ENCODE assay signal across 14 mouse cellular contexts in genomic region chr11:108010465-108010864, GRCm38 (mm10).
DNase-seq lines count a peak whose midpoint lies in the region; ATAC-seq and TF ChIP-seq lines count a peak whose summit lies in the region.
"Had no signal": no experiment of that assay in that cellular context is flagged by ENCODE, and none has a peak within 500 bp of the region (broad histone marks: within the 10 kb centered on the region; RNA-seq: fewer than 3 reads in every experiment).

No protein-coding gene starts in this region.

- no peak for TF ChIP-seq POLR2A in CH12.LX (IDR thresholded peaks at IDR 0.05; ENCODE audit: low read depth, low read length)

- no peak overlapping the region for H3K9ac ChIP-seq in hindbrain, postnatal 0 days (replicated peaks; ENCODE audit: low read length)
- no peak overlapping the region for H3K9ac ChIP-seq in hindbrain, embryonic 16.5 days (ENCODE audit: low read depth, low read length)
- no peak overlapping the region for H3K9ac ChIP-seq in lung, postnatal 0 days (replicated peaks; ENCODE audit: low read depth)
- no peak overlapping the region for H3K9ac ChIP-seq in CH12.LX (ENCODE audit: insufficient read depth, low read depth)
- H3K9ac ChIP-seq: stomach, embryonic 15.5 days had no signal

- in situ Hi-C loops in CH12.LX (cut with MboI; ENCODE audit: low pct_ligation_motif_present, low pct_unique_long_range_greater_than_20kb, low sequenced_read_pairs) = no loop called here

- no peak overlapping the region for H3K4me2 ChIP-seq in hindbrain, postnatal 0 days (ENCODE audit: low read depth, low read length)
- no peak overlapping the region for H3K4me2 ChIP-seq in hindbrain, embryonic 16.5 days (ENCODE audit: low read length)
- no peak overlapping the region for H3K4me2 ChIP-seq in lung, postnatal 0 days (replicated peaks; ENCODE audit: low read depth, low read length)
- no peak overlapping the region for H3K4me2 ChIP-seq in CH12.LX (ENCODE audit: insufficient read depth, low read depth, poor library complexity, severe bottlenecking)
- H3K4me2 ChIP-seq: stomach, embryonic 15.5 days had no signal

- no peaks in the 10 kb centered on the region for H3K36me3 ChIP-seq in hindbrain, postnatal 0 days (ENCODE audit: insufficient read depth, low read length)
- H3K36me3 ChIP-seq in hindbrain, embryonic 16.5 days (ENCODE audit: control insufficient read depth, insufficient read depth, low read length) = no peaks in the 10 kb centered on the region
- H3K36me3 ChIP-seq in lung, postnatal 0 days (ENCODE audit: insufficient read depth, low read length) = no peaks in the 10 kb centered on the region
- H3K36me3 ChIP-seq in CH12.LX (replicated peaks in 1 of 2; ENCODE audit: control insufficient read depth in 1 of 2, insufficient read depth in 1 of 2, low read length in 1 of 2) = peaks cover 30 to 87% of the 10 kb centered on the region in 2 experiments
- H3K36me3 ChIP-seq: midbrain, embryonic 10.5 days; stomach, embryonic 15.5 days had no signal

- H3K27me3 ChIP-seq in hindbrain, postnatal 0 days (ENCODE audit: insufficient read depth, low read length) = no peaks in the 10 kb centered on the region
- no peaks in the 10 kb centered on the region for H3K27me3 ChIP-seq in hindbrain, embryonic 16.5 days (replicated peaks; ENCODE audit: control insufficient read depth, insufficient read depth, low read length)
- no peaks in the 10 kb centered on the region for H3K27me3 ChIP-seq in lung, postnatal 0 days (replicated peaks; ENCODE audit: insufficient read depth, low read length)
- H3K27me3 ChIP-seq in CH12.LX (replicated peaks) = no peaks in the 10 kb centered on the region
- H3K27me3 ChIP-seq: stomach, embryonic 15.5 days had no signal

- dilution Hi-C loops in CH12.LX (cut with MboI; ENCODE audit: extremely low pct_ligation_motif_present, extremely low pct_unique_long_range_greater_than_20kb, low sequenced_read_pairs) = no loop called here

- TF ChIP-seq EP300 in lung, postnatal 0 days (IDR thresholded peaks at IDR 0.05) = no peak
- no peak for TF ChIP-seq EP300 in CH12.LX (IDR thresholded peaks at IDR 0.05; ENCODE audit: low read length)

- no peaks in the 10 kb centered on the region for H3K9me3 ChIP-seq in hindbrain, postnatal 0 days (ENCODE audit: low read length)
- no peaks in the 10 kb centered on the region for H3K9me3 ChIP-seq in hindbrain, embryonic 16.5 days (ENCODE audit: control insufficient read depth, low read length)
- no peaks in the 10 kb centered on the region for H3K9me3 ChIP-seq in lung, postnatal 0 days (ENCODE audit: low read length)
- no peaks in the 10 kb centered on the region for H3K9me3 ChIP-seq in CH12.LX (replicated peaks; ENCODE audit: low read length)
- H3K9me3 ChIP-seq: midbrain, embryonic 10.5 days; stomach, embryonic 15.5 days had no signal

- WGBS in hindbrain, postnatal 0 days = 73% methylated on average over 4 of the region's 4 CpGs
- 77% methylated on average over 4 of the region's 4 CpGs for WGBS in hindbrain, embryonic 16.5 days
- 78% methylated on average over 4 of the region's 4 CpGs for WGBS in lung, postnatal 0 days

- ATAC-seq in hindbrain, postnatal 0 days = no peak
- ATAC-seq in hindbrain, embryonic 16.5 days = no peak
- no peak for ATAC-seq in lung, postnatal 0 days
- ATAC-seq in cerebellum, adult (ENCODE audit: insufficient number of reproducible peaks, low FRiP score, low TSS enrichment) = no peak
- ATAC-seq: inflammation-experienced regulatory T-cells, adult 6 months had no signal

- DNase-seq in hindbrain, postnatal 0 days (ENCODE audit: low spot score) = no peak
- no peak for DNase-seq in lung, postnatal 0 days (ENCODE audit: low spot score)
- no peak for DNase-seq in lung, postnatal 4 days
- peak; percentile 56 for DNase-seq in CH12.LX (ENCODE audit: extremely low read depth)
- peak; percentile 8 for DNase-seq in c-Kit-positive CD71-positive TER-119-positive erythroid progenitor cells, embryonic 14.5 days (ENCODE audit: low spot score)
- no peak for DNase-seq in frontal cortex, postnatal 10 days (ENCODE audit: low spot score in 2 of 2)
- DNase-seq: adrenal gland, postnatal 14 days; cerebellum, postnatal 14 days; right cerebral cortex, postnatal 14 days had no signal

- TF ChIP-seq RAD21 in CH12.LX (IDR thresholded peaks at IDR 0.05; ENCODE audit: low read depth, low read length) = peak; percentile 84

- H3K27ac ChIP-seq in hindbrain, postnatal 0 days = no peak overlapping the region
- H3K27ac ChIP-seq in hindbrain, embryonic 16.5 days (ENCODE audit: low read depth, low read length) = no peak overlapping the region
- H3K27ac ChIP-seq in lung, postnatal 0 days (ENCODE audit: low read length) = no peak overlapping the region
- H3K27ac ChIP-seq in CH12.LX (ENCODE audit: insufficient read depth, low read depth) = no peak overlapping the region
- H3K27ac ChIP-seq: midbrain, embryonic 10.5 days; stomach, embryonic 15.5 days had no signal

- no peaks in the 10 kb centered on the region for H3K4me1 ChIP-seq in hindbrain, postnatal 0 days (ENCODE audit: insufficient read depth, low read length)
- H3K4me1 ChIP-seq in hindbrain, embryonic 16.5 days (ENCODE audit: control insufficient read depth, insufficient read depth, low read depth, low read length) = no peaks in the 10 kb centered on the region
- H3K4me1 ChIP-seq in lung, postnatal 0 days (ENCODE audit: insufficient read depth, low read depth, low read length) = no peaks in the 10 kb centered on the region
- H3K4me1 ChIP-seq in CH12.LX (ENCODE audit: control insufficient read depth in 1 of 2, insufficient read depth in 2 of 2) = peaks cover 6 to 27% of the 10 kb centered on the region in 2 experiments; a peak in 3 of 4 replicates
- H3K4me1 ChIP-seq: midbrain, embryonic 10.5 days; stomach, embryonic 15.5 days had no signal

- no peaks in the 10 kb centered on the region for H3K79me2 ChIP-seq in CH12.LX (replicated peaks; ENCODE audit: control insufficient read depth, extremely low read depth, insufficient read depth, poor library complexity, severe bottlenecking)

- H3K4me3 ChIP-seq in hindbrain, postnatal 0 days (ENCODE audit: low read length) = no peak overlapping the region
- no peak overlapping the region for H3K4me3 ChIP-seq in hindbrain, embryonic 16.5 days (ENCODE audit: low read length)
- H3K4me3 ChIP-seq in lung, postnatal 0 days (ENCODE audit: low read depth, low read length) = no peak overlapping the region
- no peak overlapping the region for H3K4me3 ChIP-seq in CH12.LX (replicated peaks in 1 of 3; ENCODE audit: low read depth in 2 of 3, low read length in 2 of 3, poor library complexity in 1 of 3)
- H3K4me3 ChIP-seq: midbrain, embryonic 10.5 days; stomach, embryonic 15.5 days had no signal

- peak; percentile 68 for TF ChIP-seq CTCF in hindbrain, postnatal 0 days (IDR thresholded peaks at IDR 0.05; ENCODE audit: low read depth)
- TF ChIP-seq CTCF in lung, postnatal 0 days (IDR thresholded peaks at IDR 0.05) = peak; percentile 67
- peak; percentile 79 to 84 for TF ChIP-seq CTCF in CH12.LX (conservative IDR thresholded peaks at IDR 0.05 in 1 of 2, IDR thresholded peaks at IDR 0.05 in 1 of 2; ENCODE audit: low read depth in 2 of 2, low read length in 2 of 2)

TF ChIP-seq in CH12.LX, 34 proteins besides CTCF, POLR2A, EP300 and RAD21:
- no peak for TF ChIP-seq ELF1 (IDR thresholded peaks at IDR 0.05; ENCODE audit: low read depth, low read length)
- TF ChIP-seq MAX (IDR thresholded peaks at IDR 0.05; ENCODE audit: low read length) = 0 out of 2 replicates have a peak, but pooled peaks have one; percentile 3
- TF ChIP-seq MXI1 (IDR thresholded peaks at IDR 0.05; ENCODE audit: low read depth, low read length) = no peak
- TF ChIP-seq E2F4 (IDR thresholded peaks at IDR 0.05; ENCODE audit: insufficient replicate concordance, low read depth, low read length) = no peak
- peak; percentile 70 for TF ChIP-seq ZC3H11A (IDR thresholded peaks at IDR 0.05; ENCODE audit: low read depth, low read length)
- no peak for TF ChIP-seq PAX5 (IDR thresholded peaks at IDR 0.05; ENCODE audit: low read length)
- no peak for TF ChIP-seq GABPA (IDR thresholded peaks at IDR 0.05; ENCODE audit: insufficient replicate concordance, low read depth, low read length)
- no peak for TF ChIP-seq TCF12 (IDR thresholded peaks at IDR 0.05; ENCODE audit: low read depth, low read length)
- TF ChIP-seq ETS1 (conservative IDR thresholded peaks at IDR 0.05; ENCODE audit: low read depth, low read length) = no peak
- TF ChIP-seq SIN3A (IDR thresholded peaks at IDR 0.05; ENCODE audit: low read length) = 0 out of 2 replicates have a peak, but pooled peaks have one; percentile 30
- TF ChIP-seq MAZ (IDR thresholded peaks at IDR 0.05; ENCODE audit: low read depth, low read length) = 0 out of 2 replicates have a peak, but pooled peaks have one; percentile 27
- TF ChIP-seq SMC3 (IDR thresholded peaks at IDR 0.05; ENCODE audit: low read depth, low read length) = peak; percentile 83

Comparison
In these comparisons a context has a peak if more than half of its experiments do, and no peak if none do; other contexts are left out.
1. DNase-seq: peak in CH12.LX (single experiment) and c-Kit-positive CD71-positive TER-119-positive erythroid progenitor cells, embryonic 14.5 days (single experiment); none in hindbrain, postnatal 0 days (single experiment), lung, postnatal 0 days (single experiment), lung, postnatal 4 days (0 of 2) and frontal cortex, postnatal 10 days (0 of 2).
2. Peak in every context shown above with its lines, with median percentiles within 50 percentile points of each other: CTCF ChIP-seq.